Mouse (Mus musculus) liver, postnatal 0 days (tissue): ENCODE measurements around the gene Tnni2.

Source experiments
- CTCF ChIP-seq: sonication (generic); IDR thresholded peaks from 2 replicates; pipeline ENCODE4 v1.5.1; 2016; ENCODE audit warnings: antibody characterized with exemption, low read depth
- EP300 ChIP-seq: IDR thresholded peaks from 2 replicates; pipeline ENCODE4 v1.6.1; 2016; ENCODE audit warnings: antibody characterized with exemption, low read depth, mild to moderate bottlenecking

- TF ChIP-seq CTCF (no peak), EP300 (no peak)
Measured at GRCm38 (mm10) chr7:142479307-142479706, 37.7 kb downstream of the Tnni2 start.
